Mouse (Mus musculus): ENCODE data around the gene Ube4a.

GRCm38 (mm10) chr9:44880309-44881081 lies 84.9 kb downstream of the Ube4a start:
- TF ChIP-seq FOSL1 (IDR thresholded peaks at IDR 0.05; ENCODE audit: insufficient read depth, low read length, poor library complexity, severe bottlenecking) (no peak), CTCF (IDR thresholded peaks at IDR 0.05; ENCODE audit: control insufficient read depth, insufficient read depth, insufficient read length) (no peak), MYOD1 (IDR thresholded peaks at IDR 0.05; ENCODE audit: control insufficient read depth, insufficient read length, low read depth) (no peak), MYOG (IDR thresholded peaks at IDR 0.05; ENCODE audit: control insufficient read depth, extremely low read depth, insufficient read length) (no peak), CEBPB (IDR thresholded peaks at IDR 0.05; ENCODE audit: low read depth) (no peak)
